Mouse (Mus musculus): ENCODE measurements around the gene Spata2. TPM values are rescaled to one million over a fixed set of nuclear protein-coding genes. Genes with fewer than 3 reads are reported as not detected.
A peak's percentile ranks its signal among the peaks of the same experiment; 100 is the strongest.

Gene Spata2
- total and polyA plus RNA-seq, 2 experiments from 2014 or later = 27.6 to 39.2 TPM

DNA sequence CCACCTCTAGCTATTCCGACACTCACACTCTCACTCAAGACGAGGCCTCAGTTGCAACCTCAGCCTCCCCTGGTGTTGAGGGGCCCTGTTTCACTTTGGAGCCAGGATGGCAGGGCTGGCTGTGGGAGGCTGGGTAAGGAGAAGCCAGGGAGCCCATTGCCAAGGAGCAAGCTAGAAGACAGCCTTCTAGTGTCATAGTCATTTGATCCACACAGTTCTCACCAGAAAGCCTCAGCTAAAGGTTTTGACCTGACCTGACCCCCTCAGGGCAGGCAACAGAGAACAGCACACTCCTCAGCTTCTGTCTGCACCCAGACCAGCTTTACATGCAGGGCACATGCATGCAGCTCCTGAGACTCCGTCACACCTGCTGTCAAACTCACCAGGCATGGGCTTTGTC, 26.7 kb downstream of the Spata2 start:
- H3K36me3 ChIP-seq (ENCODE audit: insufficient read depth, low read length) = peaks cover 35% of the 10 kb centered on the region
- no peak for TF ChIP-seq CTCF (IDR thresholded peaks at IDR 0.05)
- ATAC-seq (ENCODE audit: low FRiP score) (no peak), DNase-seq (ENCODE audit: low spot score) (no peak)
- no peak overlapping the region for H3K27ac ChIP-seq (ENCODE audit: low read depth, low read length)
- H3K27me3 ChIP-seq (ENCODE audit: insufficient read depth, low read length) = no peaks in the 10 kb centered on the region
- H3K4me3 ChIP-seq (ENCODE audit: low read depth, low read length) = no peak overlapping the region
- no peaks in the 10 kb centered on the region for H3K4me1 ChIP-seq (ENCODE audit: insufficient read depth, low read length)
- no peak overlapping the region for H3K4me2 ChIP-seq (ENCODE audit: low read depth, low read length, poor library complexity, severe bottlenecking)
- WGBS = 94% methylated on average over 3 of the region's 3 CpGs
- H3K9ac ChIP-seq (replicated peaks; ENCODE audit: low read length, poor library complexity, severe bottlenecking) = no peak overlapping the region
- no peaks in the 10 kb centered on the region for H3K9me3 ChIP-seq (ENCODE audit: low read length)

DNA sequence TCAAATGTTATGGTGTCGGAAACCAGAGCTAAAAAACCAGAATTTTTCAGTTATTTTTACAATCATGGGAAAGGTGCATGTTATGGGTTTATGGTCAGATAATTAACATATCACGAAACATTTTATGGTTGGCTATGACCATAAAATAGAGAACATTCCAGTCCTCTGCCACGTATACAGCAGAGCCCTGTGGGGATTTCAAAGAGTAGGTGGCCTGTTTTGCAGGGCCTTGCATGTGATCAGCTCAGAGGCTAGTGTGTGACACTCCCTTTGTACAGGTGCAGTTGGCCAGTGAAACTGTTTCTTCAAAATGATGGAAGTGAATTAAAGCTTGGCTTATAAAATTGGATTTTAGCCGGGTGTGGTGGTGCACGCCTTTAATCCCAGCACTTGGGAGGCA, 28.9 kb downstream of the Spata2 start:
- Histone ChIP-seq H3K27ac (ENCODE audit: low read depth, low read length) (no peak overlapping the region), H3K9ac (replicated peaks; ENCODE audit: low read length, poor library complexity, severe bottlenecking) (no peak overlapping the region), H3K9me3 (ENCODE audit: low read length) (no peaks in the 10 kb centered on the region), H3K4me2 (ENCODE audit: low read depth, low read length, poor library complexity, severe bottlenecking) (no peak overlapping the region), H3K36me3 (ENCODE audit: insufficient read depth, low read length) (peaks cover 19% of the 10 kb centered on the region), H3K27me3 (ENCODE audit: insufficient read depth, low read length) (no peaks in the 10 kb centered on the region), H3K4me3 (ENCODE audit: low read depth, low read length) (no peak overlapping the region), H3K4me1 (ENCODE audit: insufficient read depth, low read length) (no peaks in the 10 kb centered on the region)
- TF ChIP-seq CTCF (IDR thresholded peaks at IDR 0.05) = no peak
- DNase-seq (ENCODE audit: low spot score) = no peak
- 94% methylated on average over 5 of the region's 5 CpGs for WGBS
- no peak for ATAC-seq (ENCODE audit: low FRiP score)

DNA sequence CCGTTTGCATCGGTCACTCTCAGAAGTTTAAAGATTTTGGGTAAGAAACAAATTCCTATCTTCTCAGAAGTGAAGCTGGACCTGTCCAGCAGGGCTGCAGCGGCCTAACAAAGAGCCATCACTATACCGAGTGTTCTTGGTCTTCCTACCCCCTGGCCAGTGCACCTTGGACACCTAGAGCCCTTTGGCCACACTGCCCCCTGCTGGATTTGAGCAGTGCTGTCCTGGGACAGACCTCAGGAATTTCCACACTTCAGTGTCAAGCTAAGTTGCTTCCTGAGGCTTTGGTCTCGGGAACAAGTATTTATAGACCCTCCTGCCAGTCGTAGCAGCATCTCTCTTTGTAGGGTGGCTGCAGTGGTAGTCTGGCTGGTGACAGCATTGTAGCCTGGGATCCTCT, 29.7 kb downstream of the Spata2 start:
- peak; percentile 24 for DNase-seq (ENCODE audit: low spot score)
- Histone ChIP-seq H3K4me3 (ENCODE audit: low read depth, low read length) (no peak overlapping the region), H3K4me1 (ENCODE audit: insufficient read depth, low read length) (no peaks in the 10 kb centered on the region), H3K9me3 (ENCODE audit: low read length) (no peaks in the 10 kb centered on the region), H3K36me3 (ENCODE audit: insufficient read depth, low read length) (peaks cover 22% of the 10 kb centered on the region), H3K27ac (ENCODE audit: low read depth, low read length) (no peak overlapping the region), H3K27me3 (ENCODE audit: insufficient read depth, low read length) (no peaks in the 10 kb centered on the region), H3K4me2 (ENCODE audit: low read depth, low read length, poor library complexity, severe bottlenecking) (no peak overlapping the region), H3K9ac (replicated peaks; ENCODE audit: low read length, poor library complexity, severe bottlenecking) (no peak overlapping the region)
- ATAC-seq (ENCODE audit: low FRiP score) = no peak
- peak; percentile 83 for TF ChIP-seq CTCF (IDR thresholded peaks at IDR 0.05)
- WGBS = 67% methylated on average over 6 of the region's 6 CpGs

DNA sequence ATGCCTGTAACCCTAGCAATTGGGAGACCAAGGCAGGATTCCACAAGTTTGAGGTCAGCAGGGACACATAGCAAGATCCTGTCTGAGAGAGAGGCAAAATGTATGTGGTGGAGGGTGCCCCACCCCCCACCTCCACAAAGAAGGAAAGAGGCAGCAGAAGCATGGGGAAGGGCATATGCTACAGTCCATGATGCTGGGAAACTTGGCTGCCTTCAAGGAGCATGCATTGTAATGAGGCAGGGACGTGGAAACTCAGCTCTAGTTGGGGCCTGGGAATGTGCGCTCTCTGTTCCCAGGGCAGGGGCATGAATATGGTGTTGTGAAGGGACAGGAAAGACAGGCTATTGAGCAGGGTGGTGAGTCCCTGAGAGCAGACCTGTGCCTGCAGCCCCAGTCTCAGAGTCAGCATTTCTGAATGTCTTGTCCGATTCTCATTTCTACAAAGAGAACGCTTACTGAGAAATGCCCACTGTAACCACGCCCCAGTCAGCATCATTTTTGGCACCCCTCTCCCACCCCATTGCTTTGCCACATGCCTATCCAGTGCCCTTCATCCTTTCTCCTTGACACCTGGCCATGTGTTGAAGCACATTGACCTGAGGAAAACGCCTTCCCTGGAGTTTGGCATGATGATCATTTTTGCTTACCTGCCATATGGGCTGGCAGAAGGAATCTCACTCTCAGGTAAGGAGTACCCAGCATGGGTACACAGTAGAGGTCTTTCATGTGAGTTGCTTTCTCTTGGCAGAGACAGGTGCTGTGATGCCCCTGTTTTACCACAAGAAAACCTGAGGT, 33.4 kb downstream of the Spata2 start:
- DNase-seq (ENCODE audit: low spot score) (peak; percentile 42), ATAC-seq (ENCODE audit: low FRiP score) (no peak)
- no peak overlapping the region for H3K27ac ChIP-seq (ENCODE audit: low read depth, low read length)
- H3K9me3 ChIP-seq (ENCODE audit: low read length) = no peaks in the 10 kb centered on the region
- H3K4me1 ChIP-seq (ENCODE audit: insufficient read depth, low read length) = no peaks in the 10 kb centered on the region
- peaks cover 20% of the 10 kb centered on the region for H3K36me3 ChIP-seq (ENCODE audit: insufficient read depth, low read length)
- WGBS = 94% methylated on average over 6 of the region's 6 CpGs
- H3K4me3 ChIP-seq (ENCODE audit: low read depth, low read length) = no peak overlapping the region
- H3K9ac ChIP-seq (replicated peaks; ENCODE audit: low read length, poor library complexity, severe bottlenecking) = no peak overlapping the region
- no peaks in the 10 kb centered on the region for H3K27me3 ChIP-seq (ENCODE audit: insufficient read depth, low read length)
- H3K4me2 ChIP-seq (ENCODE audit: low read depth, low read length, poor library complexity, severe bottlenecking) = no peak overlapping the region
- TF ChIP-seq CTCF (IDR thresholded peaks at IDR 0.05) = no peak

DNA sequence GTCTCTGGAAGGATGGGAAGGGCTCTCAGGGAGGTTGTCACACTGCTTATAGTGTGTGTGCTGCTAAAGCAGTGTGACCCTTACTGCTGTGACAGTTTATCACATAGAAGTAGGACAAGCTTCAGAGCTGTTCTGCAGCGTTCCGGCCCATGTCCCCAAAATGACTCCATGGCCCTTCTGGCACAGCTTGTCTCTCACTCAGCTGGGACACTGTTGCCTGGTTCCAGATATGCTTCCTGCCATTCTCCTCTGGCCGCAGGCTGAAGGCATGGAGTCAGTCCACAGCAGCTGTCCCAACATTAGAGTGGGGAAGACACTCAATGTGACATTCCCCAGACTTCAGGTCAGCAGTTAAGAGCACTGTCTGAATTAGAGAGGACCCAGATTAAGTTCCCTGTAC, 34.1 kb downstream of the Spata2 start:
- H3K9ac ChIP-seq (replicated peaks; ENCODE audit: low read length, poor library complexity, severe bottlenecking) = no peak overlapping the region
- DNase-seq (ENCODE audit: low spot score) (no peak), ATAC-seq (ENCODE audit: low FRiP score) (no peak)
- H3K9me3 ChIP-seq (ENCODE audit: low read length) = no peaks in the 10 kb centered on the region
- H3K36me3 ChIP-seq (ENCODE audit: insufficient read depth, low read length) = peaks cover 26% of the 10 kb centered on the region
- H3K27ac ChIP-seq (ENCODE audit: low read depth, low read length) = no peak overlapping the region
- H3K4me2 ChIP-seq (ENCODE audit: low read depth, low read length, poor library complexity, severe bottlenecking) = no peak overlapping the region
- H3K4me1 ChIP-seq (ENCODE audit: insufficient read depth, low read length) = no peaks in the 10 kb centered on the region
- H3K27me3 ChIP-seq (ENCODE audit: insufficient read depth, low read length) = no peaks in the 10 kb centered on the region
- 97% methylated on average over 3 of the region's 3 CpGs for WGBS
- no peak overlapping the region for H3K4me3 ChIP-seq (ENCODE audit: low read depth, low read length)
- TF ChIP-seq CTCF (IDR thresholded peaks at IDR 0.05) = no peak

DNA sequence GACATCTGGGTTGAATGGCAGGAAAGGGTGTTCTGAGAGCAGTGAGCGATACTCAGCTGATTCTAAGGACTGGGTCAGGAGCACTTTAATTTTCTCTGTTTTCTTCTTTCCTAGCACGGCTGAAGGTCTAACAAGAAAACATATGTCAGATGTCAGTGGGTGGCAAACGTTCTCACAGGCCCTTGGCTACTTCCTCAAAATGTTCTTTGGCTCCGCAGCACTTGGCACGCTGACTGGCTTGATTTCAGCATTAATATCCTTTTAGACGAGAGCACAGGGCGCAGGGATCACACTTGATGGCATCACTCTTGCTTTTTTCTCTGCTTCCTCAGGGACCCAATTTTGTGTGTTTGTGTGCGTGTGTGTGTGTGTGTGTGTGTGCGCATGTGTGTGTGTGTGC, 35.5 kb downstream of the Spata2 start:
- Histone ChIP-seq H3K4me3 (ENCODE audit: low read depth, low read length) (no peak overlapping the region), H3K4me1 (ENCODE audit: insufficient read depth, low read length) (no peaks in the 10 kb centered on the region), H3K9me3 (ENCODE audit: low read length) (no peaks in the 10 kb centered on the region), H3K9ac (replicated peaks; ENCODE audit: low read length, poor library complexity, severe bottlenecking) (no peak overlapping the region), H3K4me2 (ENCODE audit: low read depth, low read length, poor library complexity, severe bottlenecking) (no peak overlapping the region), H3K27me3 (ENCODE audit: insufficient read depth, low read length) (no peaks in the 10 kb centered on the region), H3K27ac (ENCODE audit: low read depth, low read length) (no peak overlapping the region), H3K36me3 (ENCODE audit: insufficient read depth, low read length) (peaks cover 34% of the 10 kb centered on the region)
- no peak for TF ChIP-seq CTCF (IDR thresholded peaks at IDR 0.05)
- WGBS = 95% methylated on average over 9 of the region's 9 CpGs
- DNase-seq (ENCODE audit: low spot score) = peak; percentile 47
- no peak for ATAC-seq (ENCODE audit: low FRiP score)

All from midbrain, postnatal 0 days (tissue).